Mouse (Mus musculus) ES-E14 (cell line): ENCODE data around the gene Otud6a. TPM values are rescaled to one million over a fixed set of nuclear protein-coding genes. Genes with fewer than 3 reads are reported as not detected.

Experiments used
- DNase-seq: peaks from one replicate; pipeline ENCODE4 v3.0.0-alpha.2; 2013; ENCODE audit warnings: low read depth, low spot score
- H3K27ac ChIP-seq: 2 replicates; pipeline ENCODE4 v1.5.1; 2012; ENCODE audit warnings: low read depth, mild to moderate bottlenecking, low read length, moderate library complexity, mixed read lengths; ENCODE audit not compliant: poor library complexity, insufficient read depth, severe bottlenecking
- H3K36me3 ChIP-seq: 2 replicates; pipeline ENCODE4 v1.6.1; 2012; ENCODE audit warnings: mild to moderate bottlenecking, low read length, moderate library complexity, mixed read lengths; ENCODE audit not compliant: control insufficient read depth, poor library complexity, insufficient read depth, severe bottlenecking
- H3K4me1 ChIP-seq, 2 experiments: fragments of 150-350 bp in 1 of 2; sonication (generic) in 1 of 2; 2 replicates each; pipeline ENCODE4 v1.6.1; 2012; ENCODE audit warnings: low read length in 2 of 2, mild to moderate bottlenecking in 1 of 2, mixed read lengths in 1 of 2; ENCODE audit not compliant: control insufficient read depth in 2 of 2, insufficient read depth in 2 of 2, poor library complexity in 1 of 2
- H3K4me3 ChIP-seq, 2 experiments: fragments of 150-350 bp in 1 of 2; sonication (generic) in 1 of 2; 2 replicates each; pipeline ENCODE4 v1.5.1; 2012; ENCODE audit warnings: low read length in 2 of 2, low read depth in 1 of 2, mild to moderate bottlenecking in 1 of 2, mixed read lengths in 1 of 2; ENCODE audit not compliant: insufficient read depth in 1 of 2, poor library complexity in 1 of 2, severe bottlenecking in 1 of 2
- H3K9ac ChIP-seq: 2 replicates; pipeline ENCODE4 v1.6.1; 2012; ENCODE audit warnings: low read depth, mild to moderate bottlenecking, low read length, mixed read lengths; ENCODE audit not compliant: poor library complexity, insufficient read depth, severe bottlenecking
- H3K9me3 ChIP-seq: fragments of 150-350 bp; sonication (generic); 2 replicates; pipeline ENCODE4 v1.6.1; 2012; ENCODE audit warnings: low read depth, mild to moderate bottlenecking, low read length; ENCODE audit not compliant: control insufficient read depth, insufficient read depth
- CHD2 ChIP-seq: IDR thresholded peaks from 2 replicates; pipeline ENCODE4 v1.6.1; 2014; ENCODE audit warnings: mild to moderate bottlenecking, low read depth, low read length, inconsistent platforms
- HCFC1 ChIP-seq: IDR thresholded peaks from 2 replicates; pipeline ENCODE4 v1.6.1; 2012; ENCODE audit warnings: low read length, inconsistent platforms, borderline replicate concordance; ENCODE audit not compliant: insufficient read depth
- MAFK ChIP-seq: IDR thresholded peaks from 2 replicates; pipeline ENCODE4 v1.6.1; 2014; ENCODE audit warnings: mild to moderate bottlenecking, low read depth, low read length, inconsistent platforms; ENCODE audit not compliant: insufficient read depth
- ZC3H11A ChIP-seq: IDR thresholded peaks from 2 replicates; pipeline ENCODE4 v1.6.1; 2012; ENCODE audit warnings: low read depth, mild to moderate bottlenecking, inconsistent platforms, low read length, borderline replicate concordance
- ZNF384 ChIP-seq: IDR thresholded peaks from 2 replicates; pipeline ENCODE4 v1.6.1; 2012; ENCODE audit warnings: low read depth, low read length, inconsistent platforms
- in situ Hi-C, 2 experiments: fragments of 600-800 bp; cut with MboI; formaldehyde crosslinking; loops; one replicate each; pipeline ENCODE4 v1.15.1; 2025; ENCODE audit warnings: low sequenced_read_pairs in 2 of 2, inconsistent platforms in 1 of 2; ENCODE audit not compliant: unreplicated experiment in 2 of 2
- total RNA-seq: library from RNA; depleted of rRNA; stranded (reverse); fragments of 300-350 nt; gene quantifications from 2 replicates; pipeline ENCODE4 v1.2.3, GENCODE M21; 2012; rRNA removed

The Otud6a gene
- 3.7 and 4.6 TPM in 2 replicates for total RNA-seq

DNA sequence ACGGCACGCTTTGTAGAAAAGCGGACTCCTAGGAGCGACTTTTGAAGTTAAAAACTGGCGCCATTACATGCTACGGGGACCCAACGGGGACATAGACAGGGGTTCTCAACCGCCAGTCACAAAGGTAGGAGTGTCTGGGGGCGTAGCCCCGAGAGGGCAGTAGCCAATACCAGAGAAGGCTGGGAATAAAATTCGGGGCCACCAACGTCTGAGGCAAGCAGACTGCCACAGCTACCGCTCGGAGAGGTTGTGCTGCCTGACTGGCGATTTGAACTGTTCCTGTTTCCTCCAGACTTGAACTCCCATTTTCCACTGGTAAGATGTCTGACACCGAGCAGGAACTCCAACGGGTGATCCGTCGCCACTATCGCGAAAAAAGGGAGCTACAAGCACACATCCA is at the start of gene Otud6a:
Gene Otud6a (plus strand): TSS at position 321 of the 400 bp plus-strand sequence.
- DNase-seq = peak; percentile 19
- TF ChIP-seq ZC3H11A = no peak
- TF ChIP-seq ZNF384 = no peak
- TF ChIP-seq CHD2 = no peak
- no peak for TF ChIP-seq HCFC1
- no peak for TF ChIP-seq MAFK
- in situ Hi-C loops = no loop called here

DNA sequence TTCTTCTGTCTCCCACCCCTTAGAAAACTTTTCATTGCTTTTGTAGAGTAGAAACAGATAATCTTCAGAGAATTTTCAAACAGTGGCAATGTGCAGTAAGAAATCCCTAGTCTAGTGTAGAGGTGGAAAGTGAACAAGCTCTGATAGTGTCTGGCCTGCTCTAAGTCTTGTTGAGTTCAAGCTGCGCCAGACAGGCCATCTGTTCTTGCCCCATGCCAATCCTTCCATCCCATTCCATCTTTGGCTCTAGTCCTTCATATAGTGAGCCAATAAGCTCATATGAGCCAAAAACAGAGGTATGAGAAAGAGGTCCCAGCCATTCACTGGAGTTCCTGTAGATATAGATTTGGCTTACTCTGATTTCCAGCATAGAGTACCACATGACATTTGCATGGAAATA is 38.9 kb upstream of the Otud6a start:
- no peaks in the 10 kb centered on the region for H3K4me1 ChIP-seq
- no peak for TF ChIP-seq MAFK
- no peak for TF ChIP-seq ZNF384
- TF ChIP-seq HCFC1 = no peak
- no peak overlapping the region for H3K4me3 ChIP-seq
- H3K9ac ChIP-seq = no peak overlapping the region
- DNase-seq = no peak
- H3K36me3 ChIP-seq = no peaks in the 10 kb centered on the region
- no peak overlapping the region for H3K27ac ChIP-seq
- in situ Hi-C loops = no loop called here
- H3K9me3 ChIP-seq = no peaks in the 10 kb centered on the region

More for the DNA sequence above, at the start of gene Otud6a:
- peaks cover 0 to 2% of the 10 kb centered on the region in 2 experiments; a peak in 1 of 4 replicates for H3K4me1 ChIP-seq
- H3K9me3 ChIP-seq = no peaks in the 10 kb centered on the region
- H3K4me3 ChIP-seq = peak within 1 kb of the TSS; percentile 47 to 60
- H3K9ac ChIP-seq = no peak within 1 kb of the TSS
- no peaks in the 10 kb centered on the region for H3K36me3 ChIP-seq
- H3K27ac ChIP-seq = no peak within 1 kb of the TSS

DNA sequence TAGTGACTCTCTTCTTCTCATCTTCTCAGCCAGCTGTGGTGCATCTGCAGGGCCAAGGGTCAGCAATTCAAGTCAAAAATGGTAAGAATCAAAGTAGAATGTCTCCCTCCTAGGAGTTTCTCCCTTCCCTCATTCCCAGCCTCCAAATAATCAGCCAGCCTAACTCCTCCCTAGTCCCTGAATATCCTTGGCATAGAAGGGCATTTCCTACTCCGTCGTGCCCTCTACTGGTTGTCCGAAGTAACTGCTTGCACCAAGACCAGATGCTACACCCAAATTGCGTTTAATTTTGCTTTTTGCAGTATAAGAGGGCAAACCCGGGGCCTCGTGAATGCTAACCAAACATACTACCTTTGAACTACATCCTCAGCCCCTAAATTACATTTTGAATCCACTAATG is 36.5 kb upstream of the Otud6a start:
- TF ChIP-seq MAFK (no peak), ZNF384 (no peak), CHD2 (no peak), HCFC1 (no peak), ZC3H11A (peak; percentile 31; the same call in 1 of the 2 replicates)
- Histone ChIP-seq H3K4me1 (no peaks in the 10 kb centered on the region), H3K9ac (no peak overlapping the region), H3K4me3 (no peak overlapping the region), H3K27ac (no peak overlapping the region), H3K9me3 (no peaks in the 10 kb centered on the region), H3K36me3 (no peaks in the 10 kb centered on the region)
- in situ Hi-C loops = no loop called here
- no peak for DNase-seq

DNA sequence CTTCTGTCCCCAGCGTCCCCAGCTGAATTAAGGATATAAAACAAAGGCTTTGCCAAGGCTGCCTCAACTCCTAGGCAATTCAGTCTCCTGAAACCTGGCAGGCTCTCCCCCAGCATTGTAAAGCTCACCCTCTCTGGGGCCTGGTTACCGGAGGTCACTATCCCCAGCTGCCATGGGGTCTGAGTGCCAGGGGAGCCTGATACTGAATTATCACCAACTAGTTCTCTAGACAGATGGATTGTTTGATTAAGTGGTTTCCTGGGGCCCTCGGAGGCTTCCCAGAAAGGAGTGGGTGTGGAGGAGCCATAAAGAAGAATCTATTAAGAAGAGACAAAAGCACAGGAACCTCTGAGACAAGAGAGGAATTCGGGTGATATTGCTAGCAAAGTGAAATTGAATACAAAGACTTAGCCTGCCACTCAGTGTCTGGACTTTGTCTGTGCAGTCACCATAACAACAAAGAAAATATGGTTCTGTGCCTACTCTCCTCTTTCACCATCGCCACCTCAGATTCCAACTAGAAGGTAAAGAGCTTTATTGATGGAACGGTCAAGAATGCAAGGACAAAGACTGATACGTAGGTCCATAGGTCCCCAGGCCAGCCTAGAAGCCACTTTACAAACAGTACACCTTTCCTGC is 34.5 kb upstream of the Otud6a start:
- Histone ChIP-seq H3K4me1 (no peaks in the 10 kb centered on the region), H3K27ac (no peak overlapping the region), H3K4me3 (no peak overlapping the region), H3K36me3 (no peaks in the 10 kb centered on the region), H3K9ac (no peak overlapping the region), H3K9me3 (no peaks in the 10 kb centered on the region)
- no peak for DNase-seq
- in situ Hi-C loops = no loop called here
- TF ChIP-seq ZNF384 (no peak), ZC3H11A (no peak), MAFK (no peak), HCFC1 (no peak), CHD2 (no peak)
